Mouse (Mus musculus) mesoderm, embryonic 11.5 days (tissue): ENCODE measurements around the gene Jak3.
"Not testable (repeated sequence)": the region's sequence is repeated elsewhere in the genome, so short reads cannot be mapped to it uniquely, and the experiment has no call there.

ENCODE experiments used
- DNase-seq: peaks from one replicate; pipeline ENCODE4 v3.0.0-alpha.2; 2012; ENCODE audit warnings: low read depth, low spot score

Gene Jak3

DNA sequence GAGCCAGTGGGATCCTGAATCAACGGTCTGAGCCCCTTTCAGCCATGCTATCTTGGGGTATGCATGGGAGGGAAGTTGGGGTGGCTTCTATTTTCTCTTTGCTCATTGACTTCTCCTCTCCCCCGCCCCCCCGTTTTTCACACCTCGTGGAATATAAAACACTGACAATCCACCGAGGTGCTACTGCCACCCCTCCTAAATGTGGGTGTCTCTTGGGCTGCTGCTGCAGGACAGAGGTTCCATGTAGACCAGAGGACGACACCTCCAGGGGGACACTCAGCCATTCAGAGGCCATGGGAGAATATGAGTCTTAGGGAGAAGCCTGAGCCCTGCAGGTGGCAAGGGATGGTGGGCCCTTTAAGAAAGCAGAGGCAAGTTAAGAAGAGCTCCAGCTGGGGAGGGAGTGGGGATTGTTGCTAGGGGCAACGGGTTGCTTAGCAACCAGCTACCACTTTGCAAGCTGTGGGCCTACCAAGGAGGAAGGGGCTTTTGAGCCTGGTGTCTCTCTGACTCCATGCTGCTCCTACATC lies 43.9 kb downstream of the Jak3 start:
- peak; percentile 89 for DNase-seq

DNA sequence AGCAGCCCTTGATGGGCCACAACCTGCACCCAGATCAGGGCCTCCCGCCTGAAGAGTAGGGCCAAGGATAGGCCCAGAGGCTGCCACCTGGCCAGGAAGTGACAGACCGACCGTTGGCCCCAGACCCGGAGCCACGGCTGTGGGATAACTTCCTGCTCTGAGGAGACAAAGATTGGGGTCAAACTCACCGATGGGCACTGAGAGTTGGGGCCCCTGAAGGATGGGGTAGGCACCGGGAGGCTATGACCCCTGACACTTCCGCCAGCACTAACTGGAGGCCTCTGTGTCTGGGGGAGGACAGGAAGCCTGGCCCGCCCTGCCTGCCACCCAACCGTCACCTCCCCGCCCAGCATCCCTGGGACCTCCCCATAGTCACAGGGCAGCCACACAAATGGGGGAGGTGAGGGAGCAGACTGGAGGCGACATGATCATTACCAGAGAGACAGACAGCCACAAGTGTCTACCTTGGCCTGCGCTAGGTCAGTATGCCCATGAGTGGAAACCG lies 47.0 kb downstream of the Jak3 start:
- DNase-seq, result no peak

DNA sequence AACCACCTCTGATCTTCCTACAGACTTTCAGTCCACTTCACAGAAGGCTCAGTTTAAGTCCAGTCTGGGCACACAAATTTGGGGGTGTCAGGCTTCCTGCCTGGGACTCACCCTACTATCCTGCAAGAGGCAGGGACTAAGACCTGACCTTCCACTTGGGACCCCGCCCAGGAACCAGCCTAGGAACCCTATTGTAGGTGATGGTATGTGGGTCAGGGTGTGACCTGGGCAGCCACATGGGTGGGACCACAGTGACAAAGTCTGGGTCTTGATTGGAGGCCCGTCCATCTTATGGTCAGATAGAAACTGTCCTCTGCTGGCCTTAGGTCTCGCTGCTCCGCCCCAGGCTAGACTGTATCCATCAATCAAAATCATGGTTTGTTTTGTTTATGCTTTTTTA lies 48.3 kb downstream of the Jak3 start:
- DNase-seq, result no peak

DNA sequence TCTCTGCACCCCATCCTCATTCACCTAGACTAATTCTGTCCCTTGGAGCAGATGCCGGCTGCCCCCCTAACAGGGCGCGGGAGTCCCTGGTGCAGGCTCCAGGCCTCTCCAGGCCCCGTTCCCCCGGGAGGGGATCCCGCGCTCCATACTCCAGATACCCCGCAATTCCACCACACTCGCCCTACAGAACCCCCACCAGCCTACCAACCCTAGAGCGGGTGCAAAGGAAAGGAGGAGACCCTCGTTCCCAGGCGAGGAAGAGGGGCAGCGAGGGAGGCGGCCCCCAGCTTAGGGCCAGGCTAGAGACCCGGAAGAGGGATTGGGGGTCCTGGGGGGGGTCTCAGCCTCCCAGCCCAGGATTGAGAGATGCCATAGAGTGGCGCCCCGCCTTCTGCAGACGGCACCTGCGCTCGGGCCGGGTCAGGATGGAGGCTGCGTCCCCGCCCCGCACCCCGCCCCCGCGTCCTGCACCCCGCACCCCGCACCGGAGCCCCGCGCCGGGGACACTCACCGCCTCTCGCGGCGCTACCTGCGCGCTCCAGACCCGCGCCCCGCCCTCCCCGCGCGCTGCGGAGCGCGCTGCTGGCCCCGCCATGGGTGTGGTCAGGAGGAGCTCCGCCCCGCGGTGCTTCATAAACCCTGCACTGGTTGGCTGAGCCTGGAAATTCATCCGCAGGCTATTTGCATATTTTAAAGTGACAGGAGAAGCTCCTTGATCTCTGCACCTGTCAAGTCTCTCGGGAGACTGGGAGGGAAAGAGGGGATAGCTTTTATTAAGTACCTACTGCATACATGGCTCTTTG lies 49.2 kb downstream of the Jak3 start, which contains the start of gene Fcho1:
Fcho1 (minus strand) TSS at position 595 of the 803 bp plus-strand sequence.
- DNase-seq, result peak; percentile 86

DNA sequence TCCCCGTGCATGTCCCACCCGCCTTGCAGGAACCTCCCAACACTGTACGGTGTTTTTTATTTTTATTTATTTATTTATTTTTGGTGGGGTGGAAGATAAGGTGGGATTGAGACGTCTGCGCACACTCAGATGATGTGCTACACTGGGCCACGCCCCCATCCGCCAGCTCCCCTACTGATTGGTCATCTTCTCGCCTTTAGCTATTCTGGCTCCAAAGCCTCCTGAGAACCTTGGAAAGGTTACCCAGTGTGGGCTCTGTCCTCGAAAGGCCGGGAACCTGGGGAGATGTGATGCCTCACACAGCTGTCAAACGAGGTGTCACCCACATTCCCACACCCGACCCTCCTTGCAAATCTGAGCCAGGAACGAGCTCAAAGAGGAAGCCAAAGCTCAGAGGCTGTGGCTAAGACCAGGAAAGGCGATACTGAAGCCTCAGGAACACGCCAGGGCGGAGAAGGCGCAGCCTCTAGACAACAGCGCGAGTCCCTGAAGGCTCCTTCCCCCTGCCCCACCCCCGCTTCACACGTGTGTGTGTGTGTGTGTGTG lies 52.2 kb downstream of the Jak3 start:
- peak; percentile 45 for DNase-seq

DNA sequence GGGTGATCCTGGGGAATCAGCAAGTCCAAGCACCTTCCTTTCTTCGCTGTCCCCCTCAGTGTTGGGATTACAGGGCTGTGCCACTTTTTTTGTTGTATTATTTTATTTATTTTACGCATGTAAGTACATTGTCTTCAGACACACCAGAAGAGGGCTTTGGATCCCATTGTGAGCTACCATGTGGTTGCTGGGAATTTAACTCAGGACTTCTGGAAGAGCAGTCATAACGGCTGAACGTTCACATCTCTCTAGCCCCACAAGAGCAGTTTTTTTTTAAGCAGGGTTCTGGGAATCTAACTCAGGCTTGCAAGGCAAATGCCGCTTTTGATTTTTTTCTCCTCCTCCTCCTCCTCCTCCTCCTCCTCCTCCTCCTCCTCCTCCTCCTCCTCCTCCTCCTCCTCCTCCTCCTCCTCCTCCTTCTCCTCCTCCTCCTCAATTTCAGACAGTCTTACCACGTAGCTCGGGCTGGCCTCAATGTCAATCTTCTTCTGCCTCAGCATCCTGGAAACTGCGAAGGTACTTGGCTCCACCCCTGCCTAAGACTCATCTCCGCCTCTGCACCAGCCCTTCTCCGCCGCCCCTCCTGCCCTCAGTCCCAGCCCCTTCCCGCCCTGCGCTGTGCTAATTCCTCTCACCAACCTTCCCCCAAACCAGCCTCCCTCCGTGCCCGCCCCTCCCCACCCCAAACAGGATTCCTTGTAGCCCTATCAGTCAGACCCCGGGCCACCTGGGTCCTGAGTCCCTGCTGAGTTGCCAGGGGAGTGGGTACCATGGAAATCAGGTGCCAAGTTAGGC lies 52.9 kb downstream of the Jak3 start:
- DNase-seq, result no peak

DNA sequence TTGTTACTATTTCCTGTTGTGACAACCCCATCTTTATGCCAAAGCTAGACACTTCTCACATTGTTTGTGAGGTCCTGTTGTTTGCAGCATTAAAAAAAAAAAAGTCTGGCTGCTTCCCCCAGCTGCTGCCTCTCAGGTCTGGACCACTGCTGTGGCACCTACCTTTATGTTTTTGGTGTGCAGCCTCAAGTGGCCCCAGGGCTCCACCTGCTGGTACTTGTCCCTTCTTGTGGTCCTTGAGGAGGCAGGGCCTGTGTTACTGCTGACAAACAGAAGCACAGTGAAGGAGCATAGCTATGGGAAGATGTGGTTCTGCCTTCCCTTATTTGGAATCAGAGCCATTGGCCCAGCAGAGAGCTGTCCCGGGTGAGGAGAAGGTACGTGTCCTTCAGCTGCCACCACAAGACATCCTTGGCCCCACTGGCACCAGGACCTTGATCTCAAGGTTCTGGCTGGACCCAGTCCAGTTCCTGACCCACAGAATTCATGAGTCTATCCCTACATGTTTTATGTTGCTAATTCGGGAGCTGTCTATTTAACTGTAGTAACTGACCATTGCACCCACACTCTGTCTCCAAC lies 55.6 kb downstream of the Jak3 start:
- no peak for DNase-seq

DNA sequence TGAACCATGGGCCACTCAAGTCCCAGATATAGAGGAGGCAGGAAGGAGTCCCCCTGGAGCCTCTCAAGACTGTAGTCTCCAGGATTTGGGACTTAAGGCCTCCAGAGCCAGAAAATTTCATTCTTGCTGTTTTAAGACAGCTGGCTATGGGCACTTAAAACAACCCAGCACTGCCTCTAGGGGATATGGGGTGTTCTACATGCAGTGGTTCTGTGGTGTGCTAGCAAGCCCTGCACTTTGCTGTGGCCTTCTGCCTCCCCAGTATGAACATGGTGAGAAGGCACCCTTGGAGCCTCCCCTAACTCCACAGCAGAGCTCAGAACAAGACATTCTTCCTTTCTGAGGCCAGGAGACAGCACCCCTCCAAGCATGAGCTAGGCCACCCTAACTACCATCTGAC lies 62.2 kb downstream of the Jak3 start:
- DNase-seq, result not testable (repeated sequence)
